Mouse (Mus musculus) skeletal muscle tissue, postnatal 0 days (tissue): ENCODE measurements around the gene Dtx1. TPM values are rescaled to one million over a fixed set of nuclear protein-coding genes. Genes with fewer than 3 reads are reported as not detected.

Source experiments
- polyA plus RNA-seq: library from polyadenylated mRNA; unstranded; fragments of >200 nt; fragmentation: Nextera tagmentation; extraction: Ambion mirVana; gene quantifications from 2 replicates; pipeline ENCODE4 v1.2.1, GENCODE M21; 2015

Gene Dtx1
- polyA plus RNA-seq, result 0.62 and 0.68 TPM in 2 replicates

GRCm38 (mm10) chr5:120711827-120712226 is at the start of gene Dtx1:
Gene Dtx1 (minus strand): TSS chr5:120711927.

GRCm38 (mm10) chr5:120749688-120750087 is 38.0 kb upstream of the Dtx1 start, which contains the start of gene Oas2:
Gene Oas2 (minus strand): TSS chr5:120749853.

GRCm38 (mm10) chr5:120648569-120649373 is 63.0 kb downstream of the Dtx1 start, which contains the start of gene Rasal1:
Gene Rasal1 (plus strand): TSS chr5:120648812.

GRCm38 (mm10) chr5:120634131-120634530 is 77.6 kb downstream of the Dtx1 start, which contains the start of gene Cfap73:
Gene Cfap73 (minus strand): TSS chr5:120634235.

Other genes starting within 250 kb of the Dtx1 start
- 0.15 and 0.38 TPM in 2 replicates for gene Sdsl, start 239.1 kb downstream of the Dtx1 start, polyA plus RNA-seq
- not detected in 2 replicates for gene Sds, start 235.4 kb downstream of the Dtx1 start, polyA plus RNA-seq
- gene Plbd2, start 208.3 kb downstream of the Dtx1 start, polyA plus RNA-seq, result 45.5 and 49.0 TPM in 2 replicates
- 11.8 and 14.4 TPM in 2 replicates for gene Slc8b1, start 200.8 kb downstream of the Dtx1 start, polyA plus RNA-seq
- 22.4 and 22.6 TPM in 2 replicates for gene Tpcn1, start 123.3 kb downstream of the Dtx1 start, polyA plus RNA-seq
- 0.11 and 0.17 TPM in 2 replicates for gene Iqcd, start 122.9 kb downstream of the Dtx1 start, polyA plus RNA-seq
- gene Rita1, start 99.3 kb downstream of the Dtx1 start, polyA plus RNA-seq, result 5.2 and 7.4 TPM in 2 replicates
- 15.5 and 16.5 TPM in 2 replicates for gene Ddx54, start 99.2 kb downstream of the Dtx1 start, polyA plus RNA-seq
- gene Cfap73, start 77.7 kb downstream of the Dtx1 start, polyA plus RNA-seq, result not detected in 2 replicates
- 0.22 TPM in 2 replicates for gene Rasal1, start 63.1 kb downstream of the Dtx1 start, polyA plus RNA-seq
- gene Oas2, start 37.9 kb upstream of the Dtx1 start, polyA plus RNA-seq, result 0.94 and 1.2 TPM in 2 replicates
- gene Oas3, start 65.7 kb upstream of the Dtx1 start, polyA plus RNA-seq, result 0.14 and 0.37 TPM in 2 replicates
- gene Oas1e, start 83.6 kb upstream of the Dtx1 start, polyA plus RNA-seq, result 0.08 and 0.23 TPM in 2 replicates
- gene Oas1c, start 100.6 kb upstream of the Dtx1 start, polyA plus RNA-seq, result 0.28 and 0.45 TPM in 2 replicates
- 0.74 TPM in 1 of 2 replicates, not detected in the other for gene Oas1f, start 135.4 kb upstream of the Dtx1 start, polyA plus RNA-seq
- not detected in 2 replicates for gene Oas1h, start 149.5 kb upstream of the Dtx1 start, polyA plus RNA-seq
- 0.64 and 0.87 TPM in 2 replicates for gene Oas1g, start 175.7 kb upstream of the Dtx1 start, polyA plus RNA-seq
- gene Oas1a, start 195.6 kb upstream of the Dtx1 start, polyA plus RNA-seq, result 3.6 and 4.4 TPM in 2 replicates
- gene Oas1d, start 202.6 kb upstream of the Dtx1 start, polyA plus RNA-seq, result not detected in 2 replicates